Mouse (Mus musculus): ENCODE data around the gene Tex13b. TPM values are rescaled to one million over a fixed set of nuclear protein-coding genes. Genes with fewer than 3 reads are reported as not detected.
"Not testable (repeated sequence)": the region's sequence is repeated elsewhere in the genome, so short reads cannot be mapped to it uniquely, and the experiment has no call there.

Tex13b gene
- not detected in 2 replicates for polyA plus RNA-seq (2015; fragmentation: Nextera tagmentation; extraction: Ambion mirVana)

DNA sequence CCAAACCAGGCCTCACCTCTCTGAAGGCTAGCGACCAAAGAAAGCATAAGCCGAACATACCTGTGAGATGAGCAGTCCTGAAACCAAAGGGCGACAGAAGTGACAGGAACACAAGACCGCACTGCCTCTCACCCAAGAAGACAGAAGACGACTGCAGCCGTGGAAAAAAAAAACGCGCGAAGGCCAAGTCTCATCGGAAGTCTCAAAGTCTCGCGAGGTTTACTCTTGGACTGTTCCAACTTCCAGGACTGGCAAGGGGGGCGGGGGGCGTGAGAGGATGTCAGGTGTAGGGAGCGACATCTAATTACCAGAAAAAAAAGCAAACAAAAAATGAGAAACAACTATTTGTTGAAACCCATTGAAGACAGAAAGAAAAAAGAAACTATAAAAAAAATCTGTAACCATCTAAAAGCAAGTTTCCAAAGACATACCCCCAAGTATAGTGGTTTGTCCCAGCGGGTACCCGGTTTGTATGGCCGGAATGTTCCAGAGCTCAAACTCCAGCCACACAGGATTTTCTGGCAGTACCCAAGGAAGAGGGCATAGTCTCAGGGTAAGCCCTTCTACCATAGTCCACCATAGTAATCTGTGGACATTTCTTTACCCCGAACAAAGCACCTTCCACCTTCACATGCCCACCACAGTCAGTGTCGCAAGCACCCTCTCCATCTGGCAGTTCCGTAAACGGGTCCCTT is at the start of gene Tex13b:
Gene Tex13b (minus strand): TSS at position 122 of the 695 bp plus-strand sequence.
- Histone ChIP-seq H3K9ac (no peak within 1 kb of the TSS), H3K9me3 (no peaks in the 10 kb centered on the region), H3K27ac (replicated peaks) (no peak within 1 kb of the TSS), H3K27me3 (peaks cover 22% of the 10 kb centered on the region), H3K4me1 (replicated peaks) (no peaks in the 10 kb centered on the region), H3K36me3 (no peaks in the 10 kb centered on the region), H3K4me3 (no peak within 1 kb of the TSS), H3K4me2 (no peak within 1 kb of the TSS)
- WGBS, result 95% methylated on average over 22 of the region's 22 CpGs
- ATAC-seq (ENCODE audit: low read depth), result no peak

DNA sequence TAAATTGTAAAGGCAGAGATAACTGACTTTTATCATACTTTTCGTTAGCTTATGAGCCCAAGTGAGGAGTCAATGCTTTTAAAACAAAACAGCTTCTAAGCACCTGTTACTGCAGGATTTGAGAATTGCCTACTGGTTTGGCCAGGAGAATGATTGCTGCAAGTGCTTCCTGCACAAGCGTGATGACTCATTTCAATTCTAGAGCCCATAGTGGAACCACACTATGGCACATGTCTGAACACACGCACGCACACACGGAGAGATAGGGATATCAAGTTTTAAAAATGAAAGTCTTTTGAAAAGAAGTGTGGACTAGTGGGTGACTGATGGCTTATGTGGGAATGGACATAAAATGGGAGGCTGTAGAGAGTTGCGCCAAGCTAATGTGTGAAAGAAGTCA is 49.5 kb upstream of the Tex13b start:
- WGBS, result 92% methylated on average over 6 of the region's 6 CpGs
- no peak for ATAC-seq (ENCODE audit: low read depth)
- Histone ChIP-seq H3K4me1 (replicated peaks) (no peaks in the 10 kb centered on the region), H3K9ac (no peak overlapping the region), H3K27me3 (peaks cover 6% of the 10 kb centered on the region), H3K27ac (replicated peaks) (no peak overlapping the region), H3K4me2 (no peak overlapping the region), H3K9me3 (no peaks in the 10 kb centered on the region), H3K36me3 (no peaks in the 10 kb centered on the region), H3K4me3 (no peak overlapping the region)

DNA sequence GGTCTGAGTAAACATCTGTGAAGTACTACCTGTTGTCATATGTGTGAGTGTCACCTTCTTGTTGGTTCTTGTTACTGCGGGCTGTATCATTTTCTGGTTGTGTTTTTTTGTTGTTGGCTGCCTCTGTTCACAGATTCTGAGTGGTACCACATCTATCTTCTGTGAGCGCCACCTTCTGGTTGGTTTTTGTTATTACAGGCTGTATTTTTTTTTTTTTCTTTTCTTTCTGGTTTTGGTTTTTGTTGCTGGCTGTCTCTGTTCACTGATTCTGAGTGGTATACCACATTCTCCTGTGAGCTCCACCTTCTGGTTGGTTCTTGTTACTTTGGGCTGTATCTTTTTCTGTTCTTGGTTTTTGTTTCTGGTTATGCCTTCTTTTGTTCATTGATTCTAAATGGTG is 44.2 kb upstream of the Tex13b start:
- Histone ChIP-seq H3K36me3 (no peaks in the 10 kb centered on the region), H3K4me2 (no peak overlapping the region), H3K4me3 (no peak overlapping the region), H3K9ac (no peak overlapping the region), H3K27me3 (0 out of 2 replicates have a peak, but pooled peaks cover 2% of the 10 kb centered on the region), H3K27ac (replicated peaks) (no peak overlapping the region), H3K9me3 (no peaks in the 10 kb centered on the region), H3K4me1 (replicated peaks) (no peaks in the 10 kb centered on the region)
- 45% methylated on average over 2 of the region's 2 CpGs for WGBS
- ATAC-seq (ENCODE audit: low read depth), result no peak

DNA sequence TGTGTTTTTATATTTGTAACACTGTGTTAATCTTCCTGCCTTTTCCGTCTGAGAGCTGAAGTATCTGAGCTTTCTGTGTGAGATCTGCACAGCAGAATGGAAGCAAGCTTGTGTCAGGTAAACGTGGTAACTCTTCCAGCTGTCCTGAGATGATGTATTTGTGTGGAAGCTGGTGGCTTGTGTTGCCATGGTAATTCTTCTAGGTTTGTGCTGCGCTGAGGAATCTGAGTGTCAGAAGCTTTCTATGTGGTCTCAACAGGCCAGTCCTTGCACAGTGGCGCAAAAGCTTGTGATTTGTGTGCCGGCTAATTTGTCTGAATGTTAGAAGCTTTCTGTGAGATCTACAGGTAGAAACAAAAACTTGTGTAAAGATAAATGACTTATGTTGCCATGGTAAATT is 43.8 kb upstream of the Tex13b start:
- not testable (repeated sequence) for H3K9ac ChIP-seq; H3K4me1 ChIP-seq (replicated peaks); H3K9me3 ChIP-seq; ATAC-seq (ENCODE audit: low read depth); H3K36me3 ChIP-seq; H3K27me3 ChIP-seq; H3K27ac ChIP-seq (replicated peaks); H3K4me3 ChIP-seq; H3K4me2 ChIP-seq
- WGBS, result 63% methylated on average over 5 of the region's 5 CpGs

DNA sequence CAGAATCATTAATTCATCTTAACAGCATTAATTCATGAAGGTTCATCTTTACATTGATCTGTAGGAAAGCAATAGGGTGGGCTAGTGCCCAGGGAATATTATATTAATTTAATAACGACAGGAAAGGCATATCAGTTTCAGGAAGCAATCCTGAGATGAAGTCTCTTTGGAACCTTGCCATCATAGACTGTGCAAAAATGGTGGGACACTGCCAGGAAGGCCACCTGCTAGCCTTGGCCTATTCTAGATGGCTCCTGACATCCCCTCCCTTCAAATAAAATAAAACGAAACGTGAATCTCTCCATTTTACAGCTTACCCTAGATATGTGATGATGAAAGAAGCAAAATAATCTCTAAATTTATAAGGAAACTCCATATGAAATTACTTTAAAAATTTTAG is 41.3 kb upstream of the Tex13b start:
- Histone ChIP-seq H3K4me1 (replicated peaks) (no peaks in the 10 kb centered on the region), H3K27me3 (0 out of 2 replicates have a peak, but pooled peaks cover 6% of the 10 kb centered on the region), H3K9me3 (no peaks in the 10 kb centered on the region), H3K9ac (no peak overlapping the region), H3K4me2 (no peak overlapping the region), H3K27ac (replicated peaks) (no peak overlapping the region), H3K36me3 (no peaks in the 10 kb centered on the region), H3K4me3 (no peak overlapping the region)
- WGBS, result 73% methylated on average over 3 of the region's 3 CpGs
- ATAC-seq (ENCODE audit: low read depth), result no peak

DNA sequence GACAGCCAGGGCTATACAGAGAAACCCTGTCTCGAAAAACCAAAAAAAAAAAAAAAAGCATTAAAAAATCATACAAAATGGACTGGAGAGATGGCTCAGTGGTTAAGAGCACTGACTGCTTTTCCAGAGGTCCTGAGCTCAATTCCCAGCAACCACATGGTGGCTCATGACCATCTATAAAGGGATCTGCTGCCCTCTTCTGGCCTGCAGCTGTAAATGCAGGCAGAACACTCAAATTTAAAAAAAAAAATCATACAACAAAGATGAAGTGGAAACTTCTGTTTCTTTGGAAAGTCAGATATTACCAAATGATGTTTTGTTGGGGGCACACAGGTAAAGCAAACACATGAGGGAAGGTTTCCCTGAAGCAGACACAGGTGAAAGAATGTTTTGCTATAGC is 32.2 kb upstream of the Tex13b start:
- not testable (repeated sequence) for H3K4me2 ChIP-seq; H3K36me3 ChIP-seq; H3K27ac ChIP-seq (replicated peaks); ATAC-seq (ENCODE audit: low read depth); H3K9me3 ChIP-seq; H3K9ac ChIP-seq; H3K4me1 ChIP-seq (replicated peaks); H3K4me3 ChIP-seq
- WGBS, result 58% methylated on average over 1 of the region's 1 CpGs
- H3K27me3 ChIP-seq, result peaks cover 18% of the 10 kb centered on the region

DNA sequence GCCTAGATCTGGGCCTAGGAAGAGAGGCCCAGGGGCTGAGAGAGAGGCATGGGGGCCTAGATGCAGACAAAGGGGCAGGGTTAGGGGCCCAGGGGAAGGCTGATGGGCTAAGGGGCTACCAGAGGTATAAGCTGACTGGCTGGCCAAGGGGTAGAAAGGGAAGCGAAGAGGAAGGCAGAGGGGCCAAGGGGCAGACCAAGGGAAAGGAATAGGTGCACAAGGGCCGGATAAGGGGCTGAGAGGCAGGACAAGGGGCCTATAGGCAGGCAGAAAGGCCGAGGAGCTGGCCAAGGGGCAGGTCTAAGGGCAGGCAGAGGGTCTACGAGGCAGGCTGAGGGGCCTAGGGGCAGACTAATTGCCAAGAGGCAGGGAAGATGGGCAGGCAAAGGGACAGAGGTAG is 26.7 kb upstream of the Tex13b start:
- ATAC-seq (ENCODE audit: low read depth), result no peak

DNA sequence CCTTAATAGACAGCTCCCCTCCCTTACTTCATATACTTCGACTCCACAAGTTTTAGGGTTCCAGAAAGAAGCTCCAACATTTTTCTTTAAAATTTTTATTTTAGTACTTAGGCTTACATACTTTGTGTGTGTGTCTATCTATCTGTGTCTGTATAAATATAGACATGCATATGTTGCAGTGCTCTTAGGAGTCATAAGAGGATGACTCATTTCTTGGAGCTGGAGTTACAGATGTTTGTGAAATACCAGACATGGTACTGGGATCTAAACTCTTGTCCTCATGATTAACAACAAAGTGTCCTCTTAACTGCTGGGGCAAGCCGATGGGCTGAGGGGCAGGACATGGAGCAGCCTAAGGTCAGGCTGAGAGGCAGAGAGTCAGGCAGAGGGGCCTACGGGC is 24.8 kb upstream of the Tex13b start:
- WGBS, result 85% methylated on average over 3 of the region's 3 CpGs
- no peaks in the 10 kb centered on the region for H3K9me3 ChIP-seq
- H3K36me3 ChIP-seq, result no peaks in the 10 kb centered on the region
- H3K9ac ChIP-seq, result no peak overlapping the region
- H3K27ac ChIP-seq (replicated peaks), result no peak overlapping the region
- no peak overlapping the region for H3K4me2 ChIP-seq
- peaks cover 38% of the 10 kb centered on the region for H3K27me3 ChIP-seq
- H3K4me3 ChIP-seq, result no peak overlapping the region
- ATAC-seq (ENCODE audit: low read depth), result no peak
- no peaks in the 10 kb centered on the region for H3K4me1 ChIP-seq (replicated peaks)

More for the DNA sequence above, 26.7 kb upstream of the Tex13b start:
- Histone ChIP-seq H3K36me3 (no peaks in the 10 kb centered on the region), H3K4me2 (no peak overlapping the region), H3K9ac (no peak overlapping the region), H3K4me1 (replicated peaks) (no peaks in the 10 kb centered on the region), H3K27ac (replicated peaks) (no peak overlapping the region), H3K9me3 (no peaks in the 10 kb centered on the region), H3K4me3 (no peak overlapping the region), H3K27me3 (peaks cover 38% of the 10 kb centered on the region)
- 72% methylated on average over 4 of the region's 4 CpGs for WGBS

DNA sequence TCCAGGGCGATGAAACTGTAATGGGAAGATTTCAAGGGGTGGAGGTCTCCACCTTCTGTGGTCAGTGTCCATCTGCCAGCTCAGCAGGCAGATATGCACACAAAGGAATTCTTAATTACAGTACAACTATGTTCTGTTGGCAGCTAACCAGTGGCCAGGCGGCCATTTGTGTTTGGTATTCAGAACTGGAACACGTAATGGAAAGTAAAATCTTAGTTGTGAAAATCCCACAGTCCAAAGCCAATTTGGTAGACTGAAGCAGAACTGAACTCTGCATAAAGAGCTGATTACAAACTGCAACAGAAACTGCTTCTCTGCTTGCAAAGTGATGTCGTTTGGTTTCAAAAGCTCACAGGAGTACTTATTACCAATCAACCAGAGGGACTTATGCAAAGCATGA is 18.5 kb upstream of the Tex13b start:
- peaks cover 28% of the 10 kb centered on the region for H3K27me3 ChIP-seq
- H3K9me3 ChIP-seq, result no peaks in the 10 kb centered on the region
- no peak overlapping the region for H3K9ac ChIP-seq
- no peaks in the 10 kb centered on the region for H3K4me1 ChIP-seq (replicated peaks)
- 84% methylated on average over 4 of the region's 4 CpGs for WGBS
- H3K4me2 ChIP-seq, result no peak overlapping the region
- no peak overlapping the region for H3K4me3 ChIP-seq
- no peak overlapping the region for H3K27ac ChIP-seq (replicated peaks)
- no peak for ATAC-seq (ENCODE audit: low read depth)
- H3K36me3 ChIP-seq, result no peaks in the 10 kb centered on the region

DNA sequence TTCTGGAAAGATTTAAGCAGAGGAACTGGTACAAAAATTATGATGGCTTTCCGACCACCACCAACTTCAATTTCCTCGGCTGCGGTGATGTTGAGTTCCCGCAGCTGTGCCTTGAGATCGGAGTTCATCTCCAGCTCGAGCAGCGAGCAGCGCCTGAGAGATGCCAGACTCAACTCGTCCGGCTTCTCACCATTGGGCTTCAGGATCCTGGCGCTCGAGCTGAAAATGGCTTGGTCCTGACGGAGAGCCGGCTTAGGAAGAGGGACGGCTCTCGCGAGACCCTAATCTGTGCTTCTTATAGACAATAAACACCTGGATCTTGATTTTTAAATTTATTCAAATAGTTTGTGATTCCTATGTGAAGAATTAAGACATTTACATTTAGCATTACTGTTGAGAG is 9.1 kb upstream of the Tex13b start:
- no peaks in the 10 kb centered on the region for H3K4me1 ChIP-seq (replicated peaks)
- no peak overlapping the region for H3K9ac ChIP-seq
- no peak overlapping the region for H3K4me2 ChIP-seq
- WGBS, result 85% methylated on average over 17 of the region's 17 CpGs
- no peak overlapping the region for H3K4me3 ChIP-seq
- no peak for ATAC-seq (ENCODE audit: low read depth)
- H3K27me3 ChIP-seq, result peaks cover 16% of the 10 kb centered on the region
- H3K27ac ChIP-seq (replicated peaks), result no peak overlapping the region
- no peaks in the 10 kb centered on the region for H3K9me3 ChIP-seq
- H3K36me3 ChIP-seq, result no peaks in the 10 kb centered on the region

DNA sequence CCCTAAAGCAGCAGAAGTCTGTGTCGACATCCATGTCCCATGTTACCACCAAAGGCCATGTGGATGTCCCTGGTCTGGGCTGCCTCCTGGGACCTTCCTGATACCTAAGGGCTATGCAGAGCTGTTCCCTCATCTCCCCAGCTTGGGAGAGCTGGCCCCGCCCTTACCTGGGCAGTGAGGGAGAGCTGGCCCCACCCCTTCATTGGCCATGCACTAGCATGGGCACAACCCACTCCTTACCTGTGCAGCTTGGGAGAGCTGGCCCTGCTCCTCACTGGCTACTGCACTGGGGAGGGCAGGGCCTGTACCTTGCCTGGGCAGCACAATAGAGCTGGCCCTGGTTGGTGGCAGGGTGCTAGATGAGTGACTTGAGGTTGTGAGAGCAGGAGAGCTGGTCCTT is 7.9 kb downstream of the Tex13b start:
- 93% methylated on average over 2 of the region's 2 CpGs for WGBS
- no peak for ATAC-seq (ENCODE audit: low read depth)

DNA sequence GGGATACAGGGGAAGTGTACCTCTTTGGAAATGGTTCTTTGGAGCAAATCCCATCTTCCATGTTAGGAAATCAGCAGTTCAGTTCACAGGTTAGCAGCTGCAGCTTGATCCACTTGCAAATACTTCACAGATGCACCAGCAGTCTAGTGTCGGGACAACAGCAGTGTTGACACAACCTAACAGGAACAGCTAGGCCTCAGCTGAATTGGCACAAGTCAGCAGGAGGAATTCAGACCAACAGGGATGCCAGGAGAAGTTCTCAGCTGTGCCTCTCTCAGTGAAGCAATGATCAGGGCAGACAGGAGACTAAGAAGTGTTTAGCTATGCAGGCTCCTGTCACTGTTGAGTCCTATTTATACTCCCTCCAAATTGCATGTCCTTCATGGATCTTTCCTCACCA is 43.4 kb downstream of the Tex13b start:
- no peak for ATAC-seq (ENCODE audit: low read depth)
- H3K27me3 ChIP-seq, result peaks cover 36% of the 10 kb centered on the region
- 67% methylated on average over 1 of the region's 1 CpGs for WGBS
- no peak overlapping the region for H3K4me2 ChIP-seq
- no peaks in the 10 kb centered on the region for H3K4me1 ChIP-seq (replicated peaks)
- H3K4me3 ChIP-seq, result no peak overlapping the region
- H3K9me3 ChIP-seq, result no peaks in the 10 kb centered on the region
- no peaks in the 10 kb centered on the region for H3K36me3 ChIP-seq
- H3K9ac ChIP-seq, result no peak overlapping the region
- H3K27ac ChIP-seq (replicated peaks), result no peak overlapping the region

More for the DNA sequence above, 7.9 kb downstream of the Tex13b start:
- Histone ChIP-seq H3K36me3 (no peaks in the 10 kb centered on the region), H3K4me3 (no peak overlapping the region), H3K27ac (replicated peaks) (no peak overlapping the region), H3K27me3 (peaks cover 51% of the 10 kb centered on the region), H3K9ac (no peak overlapping the region), H3K9me3 (no peaks in the 10 kb centered on the region), H3K4me1 (replicated peaks) (no peaks in the 10 kb centered on the region), H3K4me2 (no peak overlapping the region)
